Mouse (Mus musculus): ENCODE measurements around the gene Sdr39u1.

DNA sequence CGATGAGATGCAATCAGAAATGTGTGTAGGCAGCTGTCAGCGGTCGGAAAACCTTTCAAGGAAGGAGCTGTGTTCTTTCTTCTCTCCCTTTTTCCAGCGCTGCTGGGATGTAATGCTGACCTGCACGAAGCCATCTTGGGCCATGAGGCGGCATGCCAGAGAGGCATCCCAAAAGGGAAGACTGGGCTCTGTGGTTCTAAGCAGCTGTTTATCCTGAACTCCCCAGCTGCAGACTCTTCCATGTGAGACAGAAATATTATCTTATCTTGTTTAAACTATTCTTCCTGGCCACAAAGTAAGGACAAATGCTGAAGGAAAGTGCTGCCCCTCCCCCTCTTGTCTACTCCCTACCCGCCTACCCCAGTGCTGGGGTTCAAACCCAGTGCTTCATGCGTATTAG lies 19.1 kb downstream of the Sdr39u1 start:
- no peak for TF ChIP-seq POLR2A (IDR thresholded peaks at IDR 0.05; ENCODE audit: borderline replicate concordance, low read depth, low read length)
- TF ChIP-seq CTCF (IDR thresholded peaks at IDR 0.05; ENCODE audit: low read depth, low read length) = no peak

Measured in bone marrow macrophage, adult 2 months (primary cell).